Mouse (Mus musculus) right cerebral cortex, postnatal 25 days (tissue): ENCODE results near the gene Tanc1.

Experiments used
- DNase-seq: peaks from one replicate; pipeline ENCODE4 v3.0.0; 2022

Gene Tanc1

DNA sequence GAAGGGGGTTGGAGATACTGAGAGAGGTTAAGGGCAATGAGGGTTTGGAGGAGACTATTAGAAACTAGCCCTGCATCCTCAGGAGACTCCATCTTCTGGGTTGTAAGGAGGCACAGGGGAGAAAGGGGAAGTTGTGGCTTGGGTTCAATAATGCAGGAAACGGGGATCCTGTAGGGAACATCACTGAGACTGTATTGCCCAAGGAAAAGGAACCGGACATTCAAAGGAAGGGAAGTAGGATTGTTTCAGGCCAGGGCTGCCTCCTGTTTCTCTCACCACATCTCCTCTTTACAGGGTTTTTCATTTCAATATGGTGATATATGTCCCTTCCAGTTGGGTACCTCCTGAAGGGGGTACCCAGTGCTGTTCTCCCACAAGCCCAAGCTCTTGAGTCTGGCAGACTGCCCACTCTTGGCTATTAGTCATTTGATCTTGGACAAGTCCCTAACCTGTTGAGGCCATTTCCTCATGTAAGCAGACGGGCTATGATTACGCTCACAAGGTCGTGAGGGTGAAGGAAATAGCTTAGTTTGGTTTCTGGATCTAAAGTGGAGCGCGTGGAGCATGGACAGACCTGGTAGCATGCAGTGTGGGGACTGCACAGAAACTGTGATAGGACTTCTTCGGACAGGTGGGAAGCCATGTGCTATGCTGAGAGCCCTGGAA lies 191.0 kb downstream of the Tanc1 start:
- DNase-seq: no peak

DNA sequence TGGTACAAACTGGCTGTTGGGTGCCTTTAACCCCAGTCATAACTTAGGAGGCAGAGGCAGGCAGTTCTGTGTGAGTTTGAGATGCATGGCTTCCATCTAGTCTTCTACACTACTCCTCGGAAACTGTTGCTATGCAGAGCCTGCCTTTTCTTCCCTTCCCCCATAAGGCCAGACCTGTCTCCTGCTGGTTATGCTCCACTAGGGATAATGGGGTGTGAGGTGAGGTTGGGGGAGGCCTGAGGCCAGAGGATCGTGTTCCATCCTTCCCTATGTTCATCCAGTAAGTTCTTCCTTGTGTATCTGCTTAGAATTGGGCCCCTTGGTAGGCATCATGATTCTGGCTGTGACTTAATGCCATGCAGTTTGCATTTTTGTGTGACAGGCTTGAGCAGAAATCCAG lies 193.8 kb downstream of the Tanc1 start:
- no peak for DNase-seq

DNA sequence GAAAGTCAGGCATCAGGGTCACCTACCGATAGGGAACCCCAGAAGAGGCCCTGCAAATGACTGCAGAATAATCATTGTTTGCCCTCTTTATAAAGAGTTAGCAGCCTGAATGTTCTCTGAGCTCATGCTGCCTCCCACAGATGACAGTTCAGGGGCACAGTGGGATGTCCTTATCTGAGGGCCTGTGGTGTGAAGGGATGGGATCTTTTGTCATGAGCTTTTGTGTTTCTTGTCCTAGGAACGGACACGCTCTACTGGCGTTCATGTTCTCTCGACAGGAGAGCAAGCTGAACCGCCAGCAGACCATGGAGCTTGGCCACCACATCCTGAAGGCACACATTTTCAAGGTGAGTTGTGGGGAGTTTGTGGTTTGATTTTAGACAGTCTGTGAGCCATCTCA lies 194.2 kb downstream of the Tanc1 start:
- DNase-seq: no peak

DNA sequence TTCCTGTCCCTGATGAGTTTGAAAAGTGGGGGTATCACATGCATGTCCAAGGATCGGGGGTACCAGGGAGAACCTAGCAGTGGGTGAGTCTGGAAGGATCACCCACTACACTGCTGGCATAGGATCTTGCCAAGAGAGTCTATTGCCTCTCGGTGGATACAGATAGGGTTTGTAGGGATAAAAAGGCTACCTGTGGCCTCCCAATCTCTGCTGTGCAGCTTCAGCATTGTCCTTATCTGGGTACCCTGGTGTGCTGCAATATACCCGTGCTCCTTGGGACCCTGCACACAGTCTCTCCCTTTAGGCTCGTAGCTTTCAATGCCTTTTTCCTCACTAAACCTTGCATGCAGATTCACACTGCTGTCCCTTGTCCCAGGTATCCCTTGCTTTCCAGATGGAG lies 196.8 kb downstream of the Tanc1 start:
- no peak for DNase-seq

DNA sequence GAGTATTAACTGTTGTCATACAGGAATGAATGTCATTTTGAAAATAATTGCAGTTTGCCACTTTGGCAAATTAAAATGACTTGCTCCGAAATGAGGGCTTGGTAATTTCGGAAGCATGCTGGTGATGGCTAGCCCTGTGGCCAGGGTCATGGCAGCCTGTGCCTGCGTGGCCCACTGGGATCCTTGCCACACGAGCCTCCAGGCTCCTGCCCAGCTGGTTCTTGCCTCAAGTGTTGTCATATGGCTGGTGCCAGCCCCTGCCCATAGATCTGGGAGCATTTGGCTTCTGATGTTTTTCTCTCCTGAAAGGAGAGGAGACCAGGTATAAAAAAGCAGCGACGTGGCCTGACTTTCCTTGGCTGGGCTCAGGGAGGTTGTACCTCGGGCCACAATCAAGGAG lies 198.2 kb downstream of the Tanc1 start:
- no peak for DNase-seq

DNA sequence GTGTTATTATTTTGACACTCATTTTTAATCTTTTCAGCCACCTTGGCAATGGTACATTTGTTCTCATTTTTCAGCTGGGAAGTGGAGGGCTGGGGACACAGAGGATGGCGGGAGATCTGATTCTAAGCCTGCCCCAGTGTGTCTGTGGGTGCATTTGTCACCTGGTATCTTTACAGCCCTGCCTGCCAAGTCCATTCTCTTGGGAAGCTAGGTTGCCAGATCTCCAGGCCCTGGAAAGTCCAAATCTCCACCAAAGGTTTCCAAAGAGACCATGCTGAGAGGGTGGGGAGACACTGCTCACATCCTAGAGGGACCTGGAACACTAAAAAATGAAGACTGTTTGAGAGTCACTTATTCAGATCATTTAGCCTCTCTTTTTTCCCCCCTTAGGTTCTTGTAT lies 199.4 kb downstream of the Tanc1 start:
- no peak for DNase-seq

DNA sequence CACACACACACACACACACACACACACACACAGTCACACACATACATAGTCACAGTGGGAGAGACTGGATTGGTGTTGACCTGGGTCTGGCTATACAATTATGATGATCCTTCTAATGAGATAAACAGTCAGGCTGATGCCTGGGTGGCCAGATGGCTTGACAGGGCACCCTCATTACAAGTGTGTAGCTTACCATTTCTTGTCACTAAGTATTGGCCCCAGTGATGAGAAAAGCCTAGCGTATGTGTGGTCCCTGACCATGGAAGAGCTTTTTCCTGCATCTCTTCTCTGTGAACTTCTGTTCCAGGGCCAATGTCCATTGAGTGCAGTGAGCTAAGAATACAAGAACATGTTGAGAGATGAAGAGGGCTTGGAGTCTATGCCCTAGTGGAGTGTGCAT lies 200.8 kb downstream of the Tanc1 start:
- no peak for DNase-seq

DNA sequence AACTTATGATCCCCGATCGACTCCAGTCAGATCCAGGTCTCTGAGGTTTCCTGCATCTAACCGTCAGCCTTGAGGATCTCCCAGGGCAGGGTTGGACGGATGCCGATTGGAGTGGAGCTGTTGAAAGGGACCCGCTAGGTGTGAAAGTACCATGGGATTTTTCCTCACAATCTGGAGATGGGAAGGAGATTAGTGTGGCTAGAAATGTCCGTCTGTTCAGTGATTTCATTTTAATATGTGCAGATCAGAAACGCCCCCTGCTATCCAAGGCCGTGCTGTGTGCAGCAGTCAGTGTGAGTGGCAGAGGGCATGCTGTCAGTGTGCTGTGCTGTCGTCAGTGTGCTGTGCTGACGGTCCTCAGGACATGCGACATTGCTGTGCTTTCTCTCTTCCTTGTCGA lies 201.6 kb downstream of the Tanc1 start:
- no peak for DNase-seq

DNA sequence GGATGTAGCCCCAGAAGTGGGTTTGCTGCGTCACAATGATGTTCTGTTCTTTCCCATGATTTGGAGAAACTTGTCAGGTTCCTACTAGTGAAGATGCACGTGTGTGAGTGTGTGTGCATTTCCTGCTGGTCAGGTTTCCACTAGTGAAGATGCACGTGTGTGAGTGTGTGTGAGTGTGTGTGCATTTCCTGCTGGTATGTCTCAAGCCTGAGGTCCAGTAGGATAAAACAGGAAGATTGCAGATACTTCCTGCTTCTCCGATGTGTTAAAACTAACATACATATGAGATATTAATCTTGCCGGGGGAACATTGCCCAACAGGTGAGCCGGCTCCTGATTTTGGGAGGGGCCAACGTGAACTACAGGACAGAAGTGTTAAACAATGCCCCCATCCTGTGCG lies 203.2 kb downstream of the Tanc1 start:
- DNase-seq: no peak

DNA sequence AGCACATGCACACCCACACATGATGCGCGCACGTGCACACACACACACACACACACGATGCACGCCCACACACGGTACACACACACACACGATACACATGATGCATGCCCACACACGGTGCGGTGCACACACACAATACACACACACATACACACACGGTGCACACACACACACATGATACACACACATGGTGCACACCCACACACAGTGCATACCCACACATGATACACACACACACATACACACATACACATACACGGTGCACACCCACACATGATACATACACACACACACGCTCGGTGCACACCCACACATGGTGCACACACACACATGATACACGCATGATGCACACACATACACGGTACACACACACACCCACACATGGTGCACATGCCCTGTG lies 206.8 kb downstream of the Tanc1 start:
- no peak for DNase-seq

DNA sequence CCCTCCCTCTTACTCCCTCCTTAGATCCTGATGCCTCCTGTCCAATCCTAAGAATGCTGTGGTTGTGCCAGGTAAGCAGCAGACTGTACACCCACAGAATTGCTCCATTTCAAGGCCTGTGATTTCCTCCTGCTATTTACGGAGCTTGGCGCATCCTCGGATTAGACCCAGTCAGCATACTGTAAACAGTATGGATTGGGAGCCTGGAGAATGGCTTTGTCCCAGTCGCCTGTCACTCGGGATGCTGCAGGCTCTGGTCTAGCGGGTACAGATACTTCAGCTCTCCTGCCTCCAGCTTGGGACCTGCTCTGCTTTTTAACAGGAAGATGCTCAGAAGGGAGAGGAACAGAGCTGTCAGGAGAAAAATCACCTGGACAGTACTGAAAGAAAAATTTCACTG lies 207.6 kb downstream of the Tanc1 start:
- no peak for DNase-seq

DNA sequence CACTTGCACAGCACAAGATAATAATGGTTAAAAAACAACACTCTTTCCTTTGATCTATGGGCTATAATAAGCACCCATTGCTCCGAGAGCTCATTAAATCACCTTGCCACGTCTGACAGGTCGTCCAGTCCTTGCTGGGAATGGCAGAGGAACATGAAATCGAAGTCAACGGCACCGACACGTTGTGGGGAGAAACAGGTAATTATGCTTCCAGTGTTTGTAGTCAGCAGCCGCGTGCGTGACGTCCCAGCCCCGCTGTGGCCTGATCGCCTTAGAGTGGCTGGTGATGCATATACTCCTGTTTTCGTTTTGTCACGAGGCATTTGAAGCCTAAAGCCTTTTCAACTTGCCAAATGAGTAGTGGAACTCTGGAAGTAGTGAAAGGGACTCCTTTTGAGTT lies 208.2 kb downstream of the Tanc1 start:
- no peak for DNase-seq

DNA sequence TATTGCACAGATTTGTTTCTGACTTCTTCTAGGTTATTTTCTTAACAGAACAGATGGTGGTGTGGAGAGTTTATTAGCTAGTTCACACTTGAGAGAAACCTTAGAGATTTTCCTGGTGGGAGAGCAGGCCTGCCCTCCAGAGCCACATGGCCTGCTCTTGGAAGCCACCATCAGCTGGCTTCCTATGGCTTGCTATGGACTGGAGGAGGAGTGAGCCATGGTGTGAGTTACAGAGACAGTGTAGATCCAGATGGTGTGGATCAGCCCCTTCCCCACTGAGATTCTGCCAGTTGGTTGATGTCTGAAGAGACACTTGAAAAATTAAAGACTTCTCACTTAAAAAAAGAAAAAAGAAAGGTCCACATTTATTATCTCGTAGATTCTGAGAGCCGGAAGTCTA lies 209.2 kb downstream of the Tanc1 start:
- DNase-seq: no peak

DNA sequence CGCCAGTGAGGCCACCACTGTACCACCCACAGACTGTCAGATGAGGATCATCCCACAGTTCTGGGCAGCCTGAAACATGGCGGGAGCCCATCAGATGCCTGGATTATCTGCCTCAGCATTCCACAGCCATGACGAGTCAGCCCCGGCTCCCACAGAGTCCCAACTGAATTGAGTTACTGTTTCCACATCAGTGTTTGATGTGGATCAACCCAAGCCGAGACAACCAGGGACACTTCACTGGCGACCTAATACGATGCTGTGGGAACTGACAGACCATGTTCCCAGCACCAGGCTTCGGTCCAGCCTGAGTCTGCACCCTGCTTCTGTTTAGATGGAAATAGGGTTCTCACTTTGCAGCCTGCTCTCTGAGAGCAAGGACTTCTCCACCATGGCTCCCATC lies 212.4 kb downstream of the Tanc1 start:
- DNase-seq: no peak

DNA sequence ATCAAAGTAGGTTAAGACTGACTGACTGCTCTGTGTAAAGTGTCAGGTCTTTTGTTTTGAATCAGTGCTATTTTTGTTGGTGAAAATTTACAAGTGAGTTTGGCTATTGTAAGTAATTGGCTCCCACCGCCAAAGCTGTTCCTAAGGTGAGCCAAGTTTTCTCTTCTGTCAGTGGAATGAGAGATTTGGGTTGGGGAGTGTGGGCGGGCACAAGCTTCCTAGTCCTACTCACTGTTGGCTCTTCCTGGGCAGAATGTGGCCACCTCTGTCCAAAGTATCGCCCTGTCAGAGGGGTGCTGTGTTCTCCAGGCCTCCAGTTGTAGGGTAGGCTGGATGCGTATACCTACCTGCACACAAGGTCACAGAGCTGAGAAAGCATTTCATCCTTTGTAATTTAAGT lies 213.5 kb downstream of the Tanc1 start:
- no peak for DNase-seq

DNA sequence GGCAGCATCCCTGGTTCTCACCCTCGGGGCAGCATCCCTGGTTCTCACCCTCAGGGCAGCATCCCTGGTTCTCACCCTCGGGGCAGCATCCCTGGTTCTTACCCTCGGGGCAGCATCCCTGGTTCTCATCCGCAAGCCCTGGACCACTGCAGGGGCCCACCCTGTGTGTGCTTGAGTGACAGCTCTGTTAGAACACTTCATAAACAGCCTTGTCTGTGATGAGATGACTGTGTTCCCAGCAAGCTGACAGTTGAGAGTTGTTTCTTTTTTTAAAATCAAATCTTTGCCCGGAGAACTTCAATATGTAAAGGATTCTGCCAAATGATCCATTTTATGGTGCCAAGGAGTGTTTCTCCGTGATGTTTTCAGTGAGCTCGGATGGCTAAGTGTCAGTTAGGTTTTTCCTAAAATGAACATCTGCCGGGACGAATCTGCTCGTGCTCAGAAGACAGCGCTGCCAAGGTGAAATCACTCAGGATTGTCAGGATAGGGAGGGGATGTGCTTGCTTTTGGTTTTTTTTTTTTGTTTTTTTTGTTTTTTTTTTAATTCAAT lies 216.3 kb downstream of the Tanc1 start:
- no peak for DNase-seq

DNA sequence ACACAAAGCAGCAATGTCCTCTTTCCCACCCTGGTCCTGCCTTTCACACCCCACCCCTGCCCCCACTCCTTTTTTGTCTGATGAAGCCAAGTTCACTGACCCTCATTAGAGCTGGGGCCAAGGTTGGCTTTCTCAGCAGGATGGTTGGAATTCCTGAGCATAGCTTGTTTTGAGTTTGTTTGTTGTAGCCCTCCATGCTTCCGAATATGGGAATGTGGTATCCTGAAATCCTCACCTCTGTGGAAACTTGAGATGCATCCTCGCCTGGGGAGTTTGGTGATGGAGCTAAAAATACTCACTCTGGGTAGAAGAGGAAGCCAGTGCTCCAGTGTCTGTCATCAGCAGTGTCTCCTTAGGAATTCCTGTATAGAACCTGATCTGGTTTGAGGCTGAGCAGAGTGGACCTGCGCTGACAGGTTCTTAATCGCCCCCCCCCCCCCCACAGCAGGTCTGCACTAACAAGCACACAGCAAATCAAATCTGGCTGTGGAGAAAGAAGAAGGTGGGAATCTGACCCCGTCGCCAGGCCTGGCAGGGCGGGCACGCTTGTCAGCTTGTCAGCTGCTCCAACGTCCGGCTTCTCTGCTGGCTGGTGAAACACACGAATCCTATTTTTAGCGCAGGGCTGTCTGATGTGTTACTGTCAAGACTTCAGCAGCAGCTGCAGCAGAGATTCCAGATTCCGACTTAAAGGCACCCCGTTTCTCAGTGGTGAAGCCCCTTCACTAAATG lies 217.1 kb downstream of the Tanc1 start:
- DNase-seq: no peak

DNA sequence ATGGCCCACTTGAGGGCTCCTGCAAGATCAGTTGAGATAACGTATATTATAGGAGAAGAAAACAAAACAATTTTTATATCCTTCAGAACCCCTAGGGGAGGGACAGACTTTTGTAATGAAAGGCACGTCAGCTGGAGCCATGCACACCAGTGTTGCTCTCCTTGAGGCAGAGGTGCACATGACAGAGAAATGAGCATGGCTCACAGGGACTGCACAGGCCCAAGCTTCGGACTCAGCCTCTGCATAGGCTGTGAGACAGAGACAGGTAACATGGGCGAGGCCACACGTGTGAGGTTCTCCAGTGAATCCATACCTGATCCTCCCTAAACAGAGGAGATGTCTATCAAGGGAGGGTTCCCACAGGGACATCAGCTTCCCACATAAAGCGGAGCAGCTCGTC lies 217.9 kb downstream of the Tanc1 start:
- DNase-seq: no peak

DNA sequence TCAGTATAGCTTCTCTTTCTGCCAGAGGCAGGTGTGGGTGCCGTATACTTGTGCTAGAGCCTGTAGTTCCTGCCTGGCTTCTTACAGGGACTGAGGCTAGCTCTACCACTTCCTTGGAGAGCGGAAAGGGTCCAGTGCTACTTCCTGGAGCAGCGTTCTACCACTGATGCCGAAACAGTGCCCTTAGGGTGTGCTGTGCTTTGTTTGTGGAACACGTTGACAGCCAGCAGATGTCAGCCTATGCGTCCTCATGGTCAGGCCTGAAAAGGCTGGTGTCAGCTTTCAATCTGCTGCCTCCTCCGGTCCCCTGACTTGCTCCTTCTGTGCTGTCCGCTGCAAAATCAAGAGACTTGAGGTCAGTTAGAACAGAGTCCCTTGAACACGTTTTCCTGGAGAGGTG lies 218.3 kb downstream of the Tanc1 start:
- DNase-seq: no peak

DNA sequence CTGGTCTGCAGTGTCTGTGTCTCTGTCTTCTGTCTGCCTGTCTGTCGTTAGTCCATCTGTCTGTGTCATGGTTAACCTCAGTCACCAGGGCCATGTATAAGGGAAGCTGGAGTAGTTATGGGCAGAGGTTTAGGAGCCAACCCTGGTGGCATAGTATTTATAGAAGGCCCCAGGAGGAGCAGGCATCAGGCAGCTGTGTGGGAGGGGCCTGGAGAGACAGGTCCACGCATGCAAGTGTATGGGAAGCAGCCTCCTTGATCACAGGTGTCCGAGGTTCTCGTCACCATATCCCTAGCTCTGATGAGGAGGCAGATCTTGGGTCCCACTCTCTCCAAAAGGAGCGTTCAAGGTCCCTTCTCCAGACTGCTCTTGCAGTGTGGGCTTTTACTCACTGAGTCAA lies 219.1 kb downstream of the Tanc1 start:
- DNase-seq: no peak

DNA sequence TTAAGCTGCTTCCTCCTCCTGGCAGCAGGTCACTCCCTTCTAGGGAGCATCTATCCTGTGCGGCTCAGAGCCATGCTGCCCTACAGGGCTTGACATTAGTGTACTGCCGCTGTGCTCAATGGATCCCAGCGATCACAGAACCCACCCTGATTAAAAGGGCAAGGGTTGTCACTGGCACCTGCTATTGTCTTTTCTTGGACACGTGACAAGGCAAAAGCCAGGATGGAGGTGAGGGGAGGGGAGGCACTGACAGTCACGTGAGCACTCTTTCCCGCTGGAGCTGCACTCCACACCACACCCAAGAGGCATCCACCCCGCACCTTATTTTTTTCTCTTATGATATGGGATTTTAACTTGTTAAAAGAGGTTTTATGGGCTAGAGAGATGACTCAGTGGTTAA lies 220.0 kb downstream of the Tanc1 start:
- DNase-seq: no peak

DNA sequence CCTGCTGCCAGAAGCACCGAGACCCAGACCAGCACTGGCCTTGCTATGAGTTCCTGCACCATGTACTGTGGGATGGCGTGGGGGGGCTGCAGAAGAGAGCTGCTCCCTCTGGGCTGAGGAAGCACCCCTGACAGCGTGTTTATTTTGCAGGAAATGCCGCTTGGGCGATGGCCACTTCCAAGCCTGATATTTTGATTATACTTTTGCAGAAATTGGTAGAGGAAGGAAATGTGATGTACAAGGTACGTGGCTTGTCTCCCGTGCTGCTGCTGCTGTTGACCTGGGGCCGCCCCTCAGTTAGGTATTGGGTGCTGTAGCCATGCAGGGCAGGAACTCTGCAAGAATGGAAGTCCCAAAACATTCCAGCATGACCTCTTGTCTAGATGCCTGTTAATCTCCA lies 227.0 kb downstream of the Tanc1 start:
- no peak for DNase-seq

DNA sequence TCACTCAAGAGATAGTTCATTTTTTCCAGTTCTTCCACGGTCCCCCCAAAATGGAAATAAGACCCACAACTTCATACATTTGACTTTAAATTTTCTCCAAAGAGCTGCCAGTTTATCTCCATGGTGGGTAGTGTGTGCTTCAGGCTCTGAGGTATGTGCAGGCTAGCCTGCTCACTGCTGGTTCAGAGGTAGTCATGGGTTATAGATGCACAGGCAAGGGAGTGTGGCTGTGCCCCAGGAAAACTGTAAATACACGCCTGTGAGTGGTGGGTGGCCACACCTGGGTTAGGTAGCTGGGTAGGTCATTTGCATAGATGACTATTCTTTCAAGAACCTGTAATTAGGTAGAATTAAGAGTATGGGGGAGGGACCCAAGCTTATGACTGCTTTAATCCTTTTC lies 227.9 kb downstream of the Tanc1 start:
- no peak for DNase-seq

DNA sequence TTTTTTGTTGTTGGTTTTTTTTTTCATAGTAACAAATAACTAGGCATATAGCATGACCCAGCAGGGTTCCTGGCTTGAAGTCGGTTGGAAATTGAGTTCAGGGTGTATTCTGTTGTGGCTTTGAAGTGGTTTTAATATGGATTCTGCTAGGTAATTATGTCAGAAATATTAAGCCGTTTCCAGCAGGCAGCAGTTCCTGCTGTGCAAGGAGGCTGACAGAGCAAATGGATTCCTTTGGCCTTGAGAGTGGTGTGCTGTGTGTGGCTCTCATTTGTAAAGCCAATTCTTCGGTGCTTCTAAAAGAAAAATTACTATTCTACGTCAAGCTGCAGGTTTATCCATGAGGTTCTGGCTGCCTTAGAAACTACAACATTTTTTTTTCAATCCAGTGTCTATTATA lies 228.3 kb downstream of the Tanc1 start:
- DNase-seq: no peak
